Mouse (Mus musculus) skeletal muscle tissue, adult 2 months (tissue): ENCODE results near the gene Slc25a19.
"Not testable (repeated sequence)": the region's sequence is repeated elsewhere in the genome, so short reads cannot be mapped to it uniquely, and the experiment has no call there.

Source experiments
- DNase-seq: peaks from one replicate; pipeline ENCODE4 v3.0.0-alpha.2; 2012; ENCODE audit warnings: low read depth, low spot score

Slc25a19 gene

GRCm38 (mm10) chr11:115627705-115628464 is at the start of gene Slc25a19:
Gene Slc25a19, minus strand, starts transcription at chr11:115628295.
- peak; percentile 100 for DNase-seq

GRCm38 (mm10) chr11:115677511-115677910 is 49.4 kb upstream of the Slc25a19 start:
- DNase-seq: no peak

GRCm38 (mm10) chr11:115676738-115677137 is 48.6 kb upstream of the Slc25a19 start:
- no peak for DNase-seq

- DNase-seq: no peak
Observed at GRCm38 (mm10) chr11:115674235-115674865, 46.3 kb upstream of the Slc25a19 start.

GRCm38 (mm10) chr11:115673471-115674234 is 45.6 kb upstream of the Slc25a19 start:
- no peak for DNase-seq

GRCm38 (mm10) chr11:115672226-115672987 is 44.3 kb upstream of the Slc25a19 start:
- no peak for DNase-seq

GRCm38 (mm10) chr11:115670451-115671050 is 42.5 kb upstream of the Slc25a19 start:
- no peak for DNase-seq

DNA sequence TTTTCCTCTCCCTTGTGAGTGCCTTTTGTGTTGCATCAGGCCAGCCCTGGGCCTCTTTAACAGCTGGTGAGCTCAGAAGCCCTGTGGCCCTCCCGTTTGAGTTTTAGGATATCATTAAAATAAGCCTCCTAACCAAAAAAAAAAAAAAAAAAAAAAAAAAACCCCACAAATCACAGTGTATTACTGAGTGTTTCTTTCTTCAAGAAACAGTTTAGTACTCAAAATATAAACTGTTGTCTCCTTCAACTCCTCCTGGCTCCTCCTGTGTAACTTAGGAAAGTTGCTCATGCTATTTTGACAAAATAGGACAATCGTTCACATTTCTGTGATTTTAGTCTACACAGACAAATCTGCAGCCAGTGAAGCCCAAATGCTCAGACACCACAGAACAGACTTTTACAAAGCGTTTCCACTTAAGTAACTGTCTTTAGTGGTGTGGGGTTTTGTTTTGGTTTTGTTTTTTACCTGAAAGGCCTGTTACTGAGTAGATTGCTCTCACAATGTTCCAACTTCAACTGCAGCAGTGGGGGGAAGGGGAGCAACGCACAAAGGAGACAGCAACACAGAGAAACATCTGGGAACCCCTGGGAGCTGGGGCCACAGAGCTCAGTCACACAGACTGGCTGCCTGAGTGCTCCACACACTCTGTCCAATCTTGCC is 35.7 kb upstream of the Slc25a19 start:
- no peak for DNase-seq

GRCm38 (mm10) chr11:115660376-115660775 is 32.3 kb upstream of the Slc25a19 start:
- no peak for DNase-seq

GRCm38 (mm10) chr11:115658521-115658920 is 30.4 kb upstream of the Slc25a19 start:
- DNase-seq: no peak

DNA sequence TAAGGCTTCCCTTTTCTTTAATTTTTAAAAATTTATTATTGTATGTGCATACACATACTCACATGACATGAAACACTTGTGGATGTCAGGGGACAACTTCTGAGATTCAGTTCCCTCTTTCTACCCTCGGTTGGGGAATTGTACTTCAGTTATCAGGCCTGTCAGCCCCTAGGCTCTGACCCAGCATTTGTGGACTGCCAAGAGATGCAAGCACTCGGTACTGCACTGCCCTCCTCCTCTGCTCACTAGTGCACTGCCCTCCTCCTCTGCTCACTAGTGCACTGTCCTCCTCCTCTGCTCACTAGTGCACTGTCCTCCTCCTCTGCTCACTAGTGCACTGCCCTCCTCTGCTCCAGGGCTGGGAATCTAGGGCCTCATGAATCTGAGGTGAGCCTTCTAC is 26.0 kb upstream of the Slc25a19 start:
- DNase-seq: no peak

DNA sequence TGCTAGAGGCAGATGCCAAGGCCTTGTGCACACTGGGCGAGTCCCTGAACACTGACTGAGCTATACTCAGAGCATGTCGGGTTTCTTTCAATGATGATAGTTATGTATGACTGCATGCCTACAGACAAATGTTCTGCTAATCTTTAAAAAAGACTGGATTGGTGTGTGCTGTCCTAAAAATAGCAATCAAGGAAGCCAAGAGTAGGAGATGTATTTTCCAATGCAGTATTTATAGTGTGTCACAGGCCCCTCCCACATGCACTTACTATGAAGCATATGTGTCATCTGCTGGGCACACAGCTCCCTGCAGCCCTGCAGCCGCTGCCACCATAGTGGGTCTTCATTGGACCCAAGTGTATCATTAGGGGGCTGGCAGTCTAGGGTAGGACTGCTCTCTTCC is 25.1 kb upstream of the Slc25a19 start:
- DNase-seq: no peak

- no peak for DNase-seq
Observed at GRCm38 (mm10) chr11:115651680-115652079, 23.6 kb upstream of the Slc25a19 start.

DNA sequence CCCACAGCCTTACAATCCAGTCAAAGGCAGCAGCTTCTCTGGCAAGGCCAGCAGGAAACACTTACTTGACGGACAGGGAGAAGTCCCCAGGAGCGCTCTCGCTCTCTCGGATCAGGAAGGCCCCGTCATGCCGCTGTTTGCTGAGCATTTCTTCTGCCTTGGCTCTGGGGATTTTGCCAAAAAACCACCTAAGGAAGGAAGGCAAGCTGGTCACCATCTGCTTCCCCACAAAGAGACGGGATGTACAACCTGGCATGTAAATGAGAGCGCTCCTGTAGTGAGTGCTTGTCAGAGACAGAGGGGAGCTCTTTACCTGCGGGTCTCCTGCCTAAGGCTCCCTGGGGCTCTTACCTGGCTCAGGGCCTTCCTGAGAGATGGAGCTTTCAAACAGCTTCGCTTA is 21.6 kb upstream of the Slc25a19 start:
- DNase-seq: no peak

GRCm38 (mm10) chr11:115647459-115647858 is 19.4 kb upstream of the Slc25a19 start:
- DNase-seq: peak; percentile 78

DNA sequence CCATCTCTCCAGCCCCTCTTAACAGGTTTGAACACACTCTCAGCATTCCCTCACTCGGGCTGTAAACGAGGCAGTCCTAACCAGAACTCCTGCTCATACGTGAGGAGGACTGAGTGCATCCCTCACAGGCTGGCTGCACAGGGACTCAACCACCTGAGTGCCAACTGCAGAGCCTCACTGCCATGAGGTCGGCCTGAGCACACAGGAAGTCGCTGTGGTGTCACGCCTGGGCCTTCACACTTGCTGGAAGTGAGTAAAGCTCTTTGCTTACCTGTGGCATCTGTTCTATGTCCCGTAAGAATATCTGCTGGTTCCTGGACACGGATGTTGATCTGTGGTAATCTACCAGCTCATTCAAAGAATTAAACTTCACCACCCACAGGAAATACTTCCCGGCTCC is 18.3 kb upstream of the Slc25a19 start:
- no peak for DNase-seq

DNA sequence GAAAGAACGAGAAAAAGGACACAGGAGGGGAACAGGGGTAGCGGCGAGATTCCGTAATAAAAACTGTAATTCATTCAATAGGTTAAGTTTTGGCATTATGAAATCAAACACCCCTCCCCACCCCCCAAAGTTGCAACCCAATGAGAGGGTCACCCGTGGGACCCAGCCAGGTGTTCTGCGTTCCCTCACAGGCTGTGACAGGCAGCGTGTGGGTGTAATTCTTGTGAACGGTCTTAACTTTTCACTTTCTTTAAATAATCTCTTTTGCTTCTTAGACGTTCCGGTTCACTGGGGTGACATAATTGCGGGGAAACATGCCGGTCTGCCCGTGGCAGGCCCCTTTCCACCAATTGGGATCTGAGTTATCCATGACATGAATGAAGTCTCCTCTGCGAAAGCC is 17.4 kb upstream of the Slc25a19 start:
- DNase-seq: not testable (repeated sequence)

- DNase-seq: no peak
Observed at GRCm38 (mm10) chr11:115644308-115644707, 16.2 kb upstream of the Slc25a19 start.

- no peak for DNase-seq
Observed at GRCm38 (mm10) chr11:115643265-115643664, 15.2 kb upstream of the Slc25a19 start.

- no peak for DNase-seq
Observed at GRCm38 (mm10) chr11:115642705-115643104, 14.6 kb upstream of the Slc25a19 start.

GRCm38 (mm10) chr11:115641664-115642036 is 13.6 kb upstream of the Slc25a19 start:
- no peak for DNase-seq
